Mouse (Mus musculus) limb, embryonic 15.5 days (tissue): ENCODE data around the gene Nme3. TPM values are rescaled to one million over a fixed set of nuclear protein-coding genes. Genes with fewer than 3 reads are reported as not detected.
"Not testable (repeated sequence)": the region's sequence is repeated elsewhere in the genome, so short reads cannot be mapped to it uniquely, and the experiment has no call there.

Experiments
- ATAC-seq: fragments of 200-750 bp; cut with Nextera tagmentation; 2 replicates; pipeline ENCODE4 v1.8.0; 2017; ENCODE audit warnings: low read depth, moderate TSS enrichment; ENCODE audit not compliant: insufficient number of reproducible peaks, low FRiP score, low TSS enrichment
- H3K27ac ChIP-seq: fragments of 300-500 bp; sonication (generic); 2 replicates; pipeline ENCODE4 v1.5.1; 2015; ENCODE audit warnings: moderate library complexity, mild to moderate bottlenecking, inconsistent platforms
- H3K27me3 ChIP-seq: fragments of 300-500 bp; sonication (generic); 2 replicates; pipeline ENCODE4 v1.6.1; 2015; ENCODE audit warnings: inconsistent platforms
- H3K36me3 ChIP-seq: fragments of 300-500 bp; sonication (generic); 2 replicates; pipeline ENCODE4 v1.6.1; 2015; ENCODE audit warnings: inconsistent platforms
- H3K4me1 ChIP-seq: fragments of 300-500 bp; sonication (generic); 2 replicates; pipeline ENCODE4 v1.6.1; 2015; ENCODE audit warnings: inconsistent platforms
- H3K4me2 ChIP-seq: fragments of 300-500 bp; sonication (generic); 2 replicates; pipeline ENCODE4 v1.6.1; 2015; ENCODE audit warnings: mild to moderate bottlenecking, inconsistent platforms
- H3K4me3 ChIP-seq: fragments of 300-500 bp; sonication (generic); 2 replicates; pipeline ENCODE4 v1.5.1; 2015; ENCODE audit warnings: mild to moderate bottlenecking, inconsistent platforms
- H3K9ac ChIP-seq: fragments of 300-500 bp; sonication (generic); 2 replicates; pipeline ENCODE4 v1.6.1; 2015; ENCODE audit warnings: inconsistent platforms
- H3K9me3 ChIP-seq: fragments of 300-500 bp; sonication (generic); 2 replicates; pipeline ENCODE4 v1.6.1; 2016; ENCODE audit warnings: inconsistent platforms
- WGBS: fragments of 180-500 bp; shearing (Covaris S2); methylation state at CpG from one replicate; pipeline ENCODE4 v1.1.7; 2015; 5-methylcytosine and 5-hydroxymethylcytosine counted together
- polyA plus RNA-seq: library from polyadenylated mRNA; unstranded; fragments of >200 nt; fragmentation: Nextera tagmentation; extraction: Ambion mirVana; gene quantifications from 2 replicates; pipeline ENCODE4 v1.2.1, GENCODE M21; 2015

The Nme3 gene
- polyA plus RNA-seq, 1 experiment from 2014 or later = 36.0 TPM

DNA sequence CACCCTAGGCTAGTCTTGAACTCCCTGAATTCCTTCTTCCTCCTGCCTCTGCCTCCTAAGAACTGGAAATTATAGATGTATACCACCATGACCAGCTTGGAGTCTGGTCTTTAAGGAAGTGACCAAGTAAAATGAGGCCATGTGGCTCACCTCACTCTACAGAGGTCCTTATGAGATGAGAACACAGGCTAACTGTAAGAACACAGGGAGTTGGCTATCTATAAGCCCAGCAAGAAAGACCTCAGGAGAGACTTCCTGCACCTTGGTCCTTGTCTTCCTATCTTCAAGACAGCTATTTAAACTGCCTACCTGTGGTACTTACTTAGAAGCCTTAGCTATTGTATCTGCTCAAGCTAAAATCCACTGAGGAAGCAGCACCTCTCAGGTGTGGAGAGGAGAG, 17.7 kb downstream of the Nme3 start:
- Histone ChIP-seq H3K4me2 (no peak overlapping the region), H3K27ac (no peak overlapping the region), H3K4me1 (no peaks in the 10 kb centered on the region), H3K27me3 (no peaks in the 10 kb centered on the region), H3K36me3 (peaks cover 97% of the 10 kb centered on the region), H3K4me3 (no peak overlapping the region), H3K9ac (no peak overlapping the region), H3K9me3 (no peaks in the 10 kb centered on the region)
- ATAC-seq = no peak

DNA sequence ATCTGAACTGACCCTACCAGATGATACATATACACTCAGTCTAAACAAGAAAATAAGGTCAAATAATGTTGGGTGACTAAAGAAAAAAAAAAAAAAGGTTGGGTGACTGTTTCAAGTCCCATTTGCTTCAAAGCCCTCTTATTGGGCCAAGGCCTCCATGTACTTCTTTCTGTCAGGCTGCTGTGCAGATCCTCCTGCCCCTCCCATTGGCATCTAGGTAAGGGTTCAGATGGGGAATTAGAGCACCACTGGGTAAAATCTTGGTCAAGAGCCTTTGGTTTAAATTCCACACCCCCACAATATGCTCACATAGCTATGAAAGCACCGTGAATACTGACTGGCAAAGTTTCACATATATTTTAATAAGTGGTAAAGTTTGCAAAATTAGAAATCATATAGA, 26.9 kb downstream of the Nme3 start:
- Histone ChIP-seq H3K9ac (no peak overlapping the region), H3K27ac (no peak overlapping the region), H3K36me3 (peaks cover 91% of the 10 kb centered on the region), H3K27me3 (no peaks in the 10 kb centered on the region), H3K4me3 (no peak overlapping the region), H3K9me3 (no peaks in the 10 kb centered on the region), H3K4me2 (no peak overlapping the region), H3K4me1 (no peaks in the 10 kb centered on the region)
- ATAC-seq = no peak
- WGBS = 93% methylated on average over 1 of the region's 1 CpGs

DNA sequence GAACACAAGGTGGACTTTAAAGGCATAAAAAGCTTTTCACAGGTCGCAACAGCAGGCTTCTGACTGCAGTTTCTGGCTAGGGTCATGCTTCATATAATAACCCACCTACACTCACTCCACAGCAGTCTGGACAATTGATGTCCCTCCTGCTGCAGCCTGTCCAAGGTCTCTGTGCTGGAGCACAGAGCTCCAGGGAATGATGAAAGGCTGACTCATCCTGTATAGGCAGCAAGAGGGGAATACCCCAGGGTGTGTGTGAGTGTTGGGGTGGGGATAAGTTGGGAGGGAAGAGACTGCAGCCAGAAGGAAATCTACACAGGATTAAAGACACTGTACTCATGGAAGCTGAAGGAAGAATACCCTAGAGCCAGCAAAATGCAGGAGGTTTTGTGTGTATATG, 33.2 kb downstream of the Nme3 start:
- H3K9me3 ChIP-seq = no peaks in the 10 kb centered on the region
- peaks cover 35% of the 10 kb centered on the region for H3K36me3 ChIP-seq
- no peak overlapping the region for H3K4me2 ChIP-seq
- no peak overlapping the region for H3K9ac ChIP-seq
- H3K27ac ChIP-seq = no peak overlapping the region
- H3K4me3 ChIP-seq = no peak overlapping the region
- no peak for ATAC-seq
- H3K4me1 ChIP-seq = peaks cover 8% of the 10 kb centered on the region; the same call in 1 of the 2 replicates
- WGBS = 61% methylated on average over 1 of the region's 1 CpGs
- H3K27me3 ChIP-seq = no peaks in the 10 kb centered on the region

DNA sequence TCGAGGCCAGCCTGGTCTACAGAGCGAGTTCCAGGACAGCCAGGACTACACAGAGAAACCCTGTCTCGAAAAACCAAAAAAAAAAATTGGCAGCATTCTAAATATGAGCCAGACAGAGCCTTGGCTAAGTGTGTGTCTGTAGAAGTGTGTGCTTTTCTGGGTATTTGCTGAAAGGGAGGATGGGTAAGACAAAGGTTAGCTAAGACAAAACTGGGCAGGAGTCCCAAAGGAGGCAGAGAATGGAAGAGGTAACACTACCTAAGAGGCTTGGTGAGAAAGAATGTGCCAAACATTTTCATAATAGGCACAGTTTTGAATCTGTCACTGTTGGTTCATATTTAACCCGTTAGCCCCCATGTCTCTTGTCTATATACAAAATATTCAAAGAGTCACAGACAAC, 36.1 kb downstream of the Nme3 start:
- H3K4me1 ChIP-seq = peaks cover 22% of the 10 kb centered on the region
- no peak overlapping the region for H3K4me3 ChIP-seq
- peaks cover 12% of the 10 kb centered on the region for H3K36me3 ChIP-seq
- no peaks in the 10 kb centered on the region for H3K27me3 ChIP-seq
- no peak for ATAC-seq
- H3K27ac ChIP-seq = no peak overlapping the region
- 94% methylated on average over 4 of the region's 4 CpGs for WGBS
- no peak overlapping the region for H3K9ac ChIP-seq
- H3K9me3 ChIP-seq = no peaks in the 10 kb centered on the region
- no peak overlapping the region for H3K4me2 ChIP-seq

DNA sequence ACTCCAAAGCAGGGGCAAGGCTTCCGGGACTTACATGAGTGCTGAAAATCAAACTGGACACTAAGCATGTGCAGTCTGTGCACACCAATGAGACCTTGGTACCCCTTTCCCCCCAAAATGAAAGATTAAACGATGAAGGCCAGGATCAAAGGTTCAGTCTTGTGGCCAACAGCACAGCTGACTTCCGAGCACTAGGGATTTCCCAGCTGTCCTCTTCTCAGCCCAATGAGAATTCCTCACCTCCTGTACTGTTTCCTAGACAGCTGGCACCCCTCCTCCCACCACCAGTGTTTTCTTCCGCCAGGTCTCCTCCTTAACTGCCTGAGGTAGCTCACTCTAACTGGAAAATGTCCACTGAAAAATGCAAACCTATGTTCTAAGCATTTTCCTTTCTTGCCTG, 36.9 kb downstream of the Nme3 start:
- no peak overlapping the region for H3K4me3 ChIP-seq
- H3K9ac ChIP-seq = no peak overlapping the region
- no peaks in the 10 kb centered on the region for H3K27me3 ChIP-seq
- H3K27ac ChIP-seq = no peak overlapping the region
- WGBS = 74% methylated on average over 4 of the region's 4 CpGs
- no peaks in the 10 kb centered on the region for H3K9me3 ChIP-seq
- H3K4me2 ChIP-seq = no peak overlapping the region
- H3K4me1 ChIP-seq = peaks cover 22% of the 10 kb centered on the region
- H3K36me3 ChIP-seq = peaks cover 6% of the 10 kb centered on the region; the same call in 1 of the 2 replicates
- no peak for ATAC-seq

DNA sequence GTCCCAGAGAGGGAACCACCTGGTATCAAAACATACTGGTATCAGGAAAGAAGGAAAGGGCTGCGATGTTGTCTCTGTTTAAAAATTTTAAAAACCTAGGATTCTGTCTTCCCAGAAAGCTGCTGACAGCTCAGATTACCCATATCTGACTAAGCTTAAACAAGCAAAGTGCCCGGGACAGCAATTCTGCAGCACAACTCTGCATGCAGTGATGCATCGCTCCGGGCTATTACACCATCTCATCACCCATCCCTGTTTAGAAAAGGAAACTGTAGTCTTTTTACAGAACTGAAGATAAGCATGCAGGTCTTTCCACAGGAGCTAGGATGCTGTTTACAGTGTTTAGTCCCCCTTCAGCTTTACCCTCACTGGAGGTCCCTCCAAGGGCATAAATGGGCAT, 38.6 kb downstream of the Nme3 start:
- 79% methylated on average over 4 of the region's 4 CpGs for WGBS
- H3K9ac ChIP-seq = peak overlapping the region; percentile 80; the same call in 1 of the 2 replicates
- peaks cover 22% of the 10 kb centered on the region for H3K4me1 ChIP-seq
- H3K9me3 ChIP-seq = no peaks in the 10 kb centered on the region
- H3K4me3 ChIP-seq = peak overlapping the region; percentile 74
- peak overlapping the region; percentile 67; the same call in 1 of the 2 replicates for H3K4me2 ChIP-seq
- no peak overlapping the region for H3K27ac ChIP-seq
- H3K36me3 ChIP-seq = peaks cover 6% of the 10 kb centered on the region; the same call in 1 of the 2 replicates
- no peak for ATAC-seq
- no peaks in the 10 kb centered on the region for H3K27me3 ChIP-seq

DNA sequence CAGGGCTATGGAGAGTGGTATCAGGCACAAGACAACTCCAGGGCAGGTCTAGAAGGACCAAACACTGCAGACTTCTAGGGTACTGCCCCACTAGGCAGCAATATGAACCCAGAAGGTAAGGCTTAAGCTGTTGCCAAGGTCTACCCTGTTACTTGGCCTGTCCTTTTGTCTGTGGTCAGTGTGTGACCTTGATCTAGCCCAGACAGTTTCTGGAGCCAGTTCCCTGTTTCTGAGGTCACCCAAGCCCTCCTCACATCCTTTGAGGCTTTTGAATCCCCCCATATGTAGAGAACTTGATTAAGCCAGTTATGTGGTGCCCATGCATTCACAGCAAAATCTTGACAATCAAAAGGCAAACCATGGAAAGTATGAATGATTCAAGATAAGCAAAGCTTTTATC, 39.4 kb downstream of the Nme3 start:
- H3K4me3 ChIP-seq = peak overlapping the region; percentile 74
- no peaks in the 10 kb centered on the region for H3K27me3 ChIP-seq
- H3K36me3 ChIP-seq = peaks cover 6% of the 10 kb centered on the region; the same call in 1 of the 2 replicates
- ATAC-seq = no peak
- H3K9ac ChIP-seq = peak overlapping the region; percentile 80
- peaks cover 22% of the 10 kb centered on the region for H3K4me1 ChIP-seq
- no peak overlapping the region for H3K27ac ChIP-seq
- H3K4me2 ChIP-seq = peak overlapping the region; percentile 67
- no peaks in the 10 kb centered on the region for H3K9me3 ChIP-seq

DNA sequence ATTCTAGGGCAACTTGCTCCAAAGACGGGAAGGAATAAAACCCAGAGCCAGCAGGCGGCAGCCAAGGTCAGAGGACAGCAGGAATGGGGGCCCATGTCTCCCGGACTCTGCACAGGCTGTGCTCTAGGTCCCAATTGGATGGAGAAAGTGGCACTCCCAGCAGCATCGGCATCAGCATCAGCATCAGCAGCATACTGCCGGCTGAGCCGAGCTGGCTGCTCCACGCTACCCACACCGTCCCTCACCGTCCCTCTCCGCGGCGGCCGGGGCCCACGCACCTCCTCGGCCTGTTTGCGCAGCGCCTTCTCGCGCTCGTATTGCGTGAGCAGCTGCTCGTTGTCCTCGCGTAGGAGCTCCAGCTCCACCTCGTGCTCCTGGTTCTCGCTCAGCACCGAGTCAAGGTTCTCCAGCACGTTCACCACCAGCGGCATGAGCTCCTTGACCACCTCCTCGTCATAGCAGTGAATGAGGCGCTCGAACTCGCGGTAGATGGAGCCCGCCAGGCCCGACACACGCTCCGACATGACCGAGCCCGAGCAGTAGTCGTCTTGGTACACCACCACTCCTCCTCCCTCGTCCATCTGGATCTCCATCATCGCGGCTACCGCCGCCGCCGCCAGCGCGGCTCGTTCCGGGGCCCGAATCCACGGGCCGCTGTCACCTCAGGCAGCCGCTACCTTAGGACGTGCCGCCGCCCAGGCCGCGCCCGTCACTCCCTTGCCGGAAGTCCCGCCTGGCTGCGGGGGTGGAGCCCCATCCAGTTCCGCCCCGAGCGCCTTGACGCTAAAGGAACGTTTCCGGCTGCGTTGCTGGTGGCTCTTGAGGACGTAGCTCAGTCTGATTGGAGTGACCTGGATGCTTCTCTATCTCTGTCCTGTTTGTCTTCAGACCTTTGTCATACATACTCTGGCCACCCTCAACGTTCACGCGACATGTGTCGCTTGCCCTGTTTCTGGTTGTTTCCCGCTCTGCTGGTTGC, 40.2 kb downstream of the Nme3 start, which contains the start of gene Mapk8ip3:
TSS of gene Mapk8ip3 (minus strand) at position 719 of the 979 bp plus-strand sequence.
- H3K27ac ChIP-seq = peak within 1 kb of the TSS; percentile 82
- peak within 1 kb of the TSS; percentile 74 for H3K4me3 ChIP-seq
- peaks cover 6% of the 10 kb centered on the region; the same call in 1 of the 2 replicates for H3K36me3 ChIP-seq
- H3K9ac ChIP-seq = peak within 1 kb of the TSS; percentile 80
- peak; percentile 93 for ATAC-seq
- no peaks in the 10 kb centered on the region for H3K27me3 ChIP-seq
- peaks cover 22% of the 10 kb centered on the region for H3K4me1 ChIP-seq
- under 1% methylated on average over 78 of the region's 78 CpGs for WGBS
- H3K4me2 ChIP-seq = peak within 1 kb of the TSS; percentile 67
- no peaks in the 10 kb centered on the region for H3K9me3 ChIP-seq

DNA sequence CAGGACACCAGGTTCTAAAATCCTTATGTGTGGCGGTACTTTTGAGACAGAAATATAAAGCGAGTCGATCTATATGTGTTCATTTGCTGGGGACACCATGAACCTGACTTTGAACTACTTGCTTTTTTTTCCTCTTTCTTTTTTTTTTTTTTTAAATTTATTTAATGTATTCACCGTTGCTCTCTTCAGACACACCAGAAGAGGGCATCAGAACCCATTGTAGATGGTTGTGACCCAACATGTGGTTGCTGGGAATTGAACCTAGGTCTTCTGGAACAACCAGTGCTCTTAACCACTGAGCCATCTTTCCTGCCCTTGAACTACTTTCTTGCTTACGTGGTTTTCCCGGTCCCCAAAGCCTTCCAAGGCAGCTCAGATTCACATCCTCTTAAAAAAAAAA, 41.0 kb downstream of the Nme3 start:
- Histone ChIP-seq H3K27me3 (no peaks in the 10 kb centered on the region), H3K4me3 (peak overlapping the region; percentile 74), H3K4me2 (peak overlapping the region; percentile 67), H3K9ac (no peak overlapping the region), H3K9me3 (no peaks in the 10 kb centered on the region), H3K27ac (peak overlapping the region; percentile 82), H3K36me3 (0 out of 2 replicates have a peak, but pooled peaks cover 8% of the 10 kb centered on the region), H3K4me1 (peaks cover 22% of the 10 kb centered on the region)
- WGBS = 47% methylated on average over 6 of the region's 6 CpGs
- peak; percentile 20; the same call in 1 of the 2 replicates for ATAC-seq

DNA sequence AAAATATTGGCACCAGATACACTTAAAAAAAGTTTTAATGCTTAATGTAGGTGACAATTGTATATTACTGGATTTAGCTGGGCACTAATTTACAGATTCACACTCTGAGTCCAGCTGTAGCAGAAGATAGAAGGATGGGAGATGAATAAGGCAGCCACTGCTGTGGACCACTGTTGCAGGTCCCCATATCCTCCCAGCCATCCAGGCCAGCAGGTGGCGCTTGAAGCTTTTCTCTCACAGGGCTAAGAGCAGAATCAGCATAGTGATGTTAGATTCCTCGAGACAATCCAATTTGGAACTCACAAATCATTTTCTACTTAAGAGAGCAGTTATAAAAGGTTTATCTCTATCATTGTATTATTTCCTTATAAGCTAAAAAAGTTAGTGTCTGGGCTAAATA, 46.2 kb downstream of the Nme3 start:
- ATAC-seq, H3K27ac ChIP-seq, H3K9ac ChIP-seq, H3K4me1 ChIP-seq, H3K4me2 ChIP-seq, H3K4me3 ChIP-seq, H3K27me3 ChIP-seq, H3K9me3 ChIP-seq: not testable (repeated sequence)
- 12% methylated on average over 2 of the region's 2 CpGs for WGBS
- H3K36me3 ChIP-seq = peaks cover 50% of the 10 kb centered on the region

DNA sequence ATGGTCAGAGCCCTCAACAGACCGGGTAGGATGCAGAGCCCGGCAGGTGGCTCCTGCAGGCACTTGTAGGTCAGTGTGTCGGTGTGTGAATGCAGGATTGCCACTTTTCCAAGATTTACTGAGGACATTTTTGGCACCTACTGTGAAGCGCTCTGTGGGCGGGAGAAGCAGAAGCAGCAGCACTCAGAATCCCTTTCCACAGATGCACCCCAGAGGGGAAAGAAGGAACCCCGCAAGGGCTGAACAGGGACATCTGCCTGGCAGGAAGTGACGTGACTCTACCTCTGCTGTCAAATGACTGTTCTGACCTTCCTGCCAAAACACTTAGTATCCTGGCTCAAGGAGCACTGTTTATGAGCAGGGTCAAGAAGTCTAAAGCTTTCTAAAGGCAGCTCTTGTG, 46.7 kb downstream of the Nme3 start:
- Histone ChIP-seq H3K4me2 (no peak overlapping the region), H3K27ac (no peak overlapping the region), H3K4me3 (no peak overlapping the region), H3K9ac (no peak overlapping the region), H3K27me3 (no peaks in the 10 kb centered on the region), H3K4me1 (no peaks in the 10 kb centered on the region), H3K9me3 (no peaks in the 10 kb centered on the region), H3K36me3 (peaks cover 56% of the 10 kb centered on the region)
- no peak for ATAC-seq
- 90% methylated on average over 7 of the region's 7 CpGs for WGBS

DNA sequence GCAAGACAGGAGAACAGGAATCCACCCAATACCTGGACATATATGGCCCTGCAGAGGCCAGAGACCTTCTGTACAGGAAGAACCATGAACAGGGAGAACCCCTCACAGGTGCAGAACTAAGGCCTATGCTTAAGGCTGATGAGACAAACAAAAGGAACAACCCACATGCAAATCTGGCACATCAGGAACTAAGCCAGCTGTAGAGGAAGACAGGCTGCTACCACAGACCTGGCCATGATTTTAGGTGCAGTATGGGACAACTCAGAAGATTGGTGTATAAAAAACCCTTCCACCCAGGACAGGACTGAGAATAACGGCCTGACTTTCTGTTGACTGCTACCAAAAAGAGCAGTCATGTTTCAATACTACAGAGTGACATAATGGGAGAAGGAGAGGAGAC, 47.3 kb downstream of the Nme3 start:
- WGBS = 83% methylated on average over 1 of the region's 1 CpGs
- not testable (repeated sequence) for ATAC-seq, H3K4me1 ChIP-seq, H3K27ac ChIP-seq, H3K4me2 ChIP-seq, H3K9ac ChIP-seq, H3K9me3 ChIP-seq, H3K4me3 ChIP-seq, H3K27me3 ChIP-seq
- peaks cover 61% of the 10 kb centered on the region for H3K36me3 ChIP-seq
